Mouse (Mus musculus) neural tube, embryonic 14.5 days (tissue): Measurements from ENCODE around the gene Olfr1495. TPM values are rescaled to one million over a fixed set of nuclear protein-coding genes. Genes with fewer than 3 reads are reported as not detected.
"Not testable (repeated sequence)": the region's sequence is repeated elsewhere in the genome, so short reads cannot be mapped to it uniquely, and the experiment has no call there.

Source experiments
- ATAC-seq: fragments of 200-750 bp; cut with Nextera tagmentation; 2 replicates; pipeline ENCODE4 v1.8.0; 2017; ENCODE audit warnings: low read depth, mild to moderate bottlenecking, moderate TSS enrichment, moderate library complexity
- H3K27ac ChIP-seq: fragments of 300-500 bp; sonication (generic); 2 replicates; pipeline ENCODE4 v1.5.1; 2014; ENCODE audit warnings: low read depth, mild to moderate bottlenecking, control low read depth, low read length, moderate library complexity, mixed read lengths
- H3K27me3 ChIP-seq: fragments of 300-500 bp; sonication (generic); 2 replicates; pipeline ENCODE4 v1.6.1; 2014; ENCODE audit warnings: low read length; ENCODE audit not compliant: control insufficient read depth, insufficient read depth
- H3K36me3 ChIP-seq: fragments of 300-500 bp; sonication (generic); 2 replicates; pipeline ENCODE4 v1.6.1; 2014; ENCODE audit warnings: low read length, mixed read lengths; ENCODE audit not compliant: control insufficient read depth, insufficient read depth
- H3K4me1 ChIP-seq: fragments of 300-500 bp; sonication (generic); 2 replicates; pipeline ENCODE4 v1.6.1; 2014; ENCODE audit warnings: low read length; ENCODE audit not compliant: control insufficient read depth, insufficient read depth
- H3K4me2 ChIP-seq: fragments of 300-500 bp; sonication (generic); 2 replicates; pipeline ENCODE4 v1.6.1; 2014; ENCODE audit warnings: mild to moderate bottlenecking, low read depth, low read length, control low read depth
- H3K4me3 ChIP-seq: fragments of 300-500 bp; sonication (generic); 2 replicates; pipeline ENCODE4 v1.5.1; 2014; ENCODE audit warnings: low read depth, low read length, control low read depth, mixed read lengths
- H3K9ac ChIP-seq: fragments of 300-500 bp; sonication (generic); replicated peaks from 2 replicates; pipeline ENCODE4 v1.6.1; 2014; ENCODE audit warnings: low read depth, mild to moderate bottlenecking, control low read depth, low read length, mixed read lengths
- H3K9me3 ChIP-seq: fragments of 300-500 bp; sonication (generic); 2 replicates; pipeline ENCODE4 v1.6.1; 2016; ENCODE audit warnings: low read length; ENCODE audit not compliant: control insufficient read depth
- WGBS: fragments of 180-500 bp; shearing (Covaris S2); extraction: QIAGEN DNeasy Blood & Tissue Kit; methylation state at CpG from one replicate; pipeline ENCODE4 v1.1.7; 2014; 5-methylcytosine and 5-hydroxymethylcytosine counted together
- polyA plus RNA-seq: library from polyadenylated mRNA; unstranded; fragments of >200 nt; fragmentation: Nextera tagmentation; extraction: Ambion mirVana; gene quantifications from 2 replicates; pipeline ENCODE4 v1.2.1, GENCODE M21; 2014

Olfr1495 gene
- not detected in 2 replicates for polyA plus RNA-seq

DNA sequence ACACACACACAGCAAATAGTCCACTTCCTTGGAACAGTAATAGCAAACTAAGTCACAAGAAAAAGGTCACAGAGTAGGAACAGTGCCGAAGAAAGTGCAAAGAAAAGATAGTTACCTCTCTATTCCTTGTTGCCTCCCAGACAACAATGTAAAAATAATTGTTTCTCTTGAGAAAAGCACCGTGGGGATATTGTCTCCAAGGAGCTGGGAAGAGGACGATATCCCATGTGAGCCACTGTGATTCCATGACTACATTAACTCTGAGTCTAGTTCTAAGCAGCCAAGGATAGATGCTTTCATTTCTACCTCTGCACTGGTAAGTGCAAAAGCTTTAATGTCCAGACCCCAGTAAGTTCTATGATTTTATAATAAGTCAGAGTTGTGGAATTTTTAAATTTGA, at the start of gene Olfr1495:
Gene Olfr1495, plus strand, starts transcription at position 301 of the 400 bp plus-strand sequence.
- H3K27me3 ChIP-seq: no peaks in the 10 kb centered on the region
- no peak within 1 kb of the TSS for H3K27ac ChIP-seq
- no peak for ATAC-seq
- H3K9me3 ChIP-seq: no peaks in the 10 kb centered on the region
- H3K9ac ChIP-seq: no peak within 1 kb of the TSS
- H3K4me2 ChIP-seq: no peak within 1 kb of the TSS
- no peaks in the 10 kb centered on the region for H3K36me3 ChIP-seq
- no peak within 1 kb of the TSS for H3K4me3 ChIP-seq
- 86% methylated on average over 3 of the region's 3 CpGs for WGBS
- H3K4me1 ChIP-seq: no peaks in the 10 kb centered on the region

DNA sequence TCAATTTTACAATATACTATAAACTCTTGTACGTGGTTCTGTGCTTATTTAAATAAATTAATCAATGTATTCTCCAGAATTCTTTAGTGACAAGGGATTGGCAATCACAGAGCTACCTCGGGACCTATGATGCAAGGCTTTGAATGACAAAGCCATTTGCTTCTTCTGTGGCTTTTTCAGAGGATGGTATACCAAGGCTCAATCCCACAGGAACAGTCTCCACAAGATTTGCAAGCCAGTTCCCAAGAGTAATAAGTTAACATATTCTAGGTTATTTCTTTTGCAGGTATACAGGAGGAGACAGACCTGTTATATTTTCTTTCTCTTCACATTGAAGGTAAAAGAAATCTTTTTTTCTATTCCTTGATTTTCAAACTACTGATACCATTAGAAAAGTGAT, 41.4 kb upstream of the Olfr1495 start, which contains the start of gene Olfr1493-ps1:
Gene Olfr1493-ps1, plus strand, starts transcription at position 301 of the 400 bp plus-strand sequence.
- no peak within 1 kb of the TSS for H3K9ac ChIP-seq
- WGBS: 54% methylated on average over 2 of the region's 2 CpGs

DNA sequence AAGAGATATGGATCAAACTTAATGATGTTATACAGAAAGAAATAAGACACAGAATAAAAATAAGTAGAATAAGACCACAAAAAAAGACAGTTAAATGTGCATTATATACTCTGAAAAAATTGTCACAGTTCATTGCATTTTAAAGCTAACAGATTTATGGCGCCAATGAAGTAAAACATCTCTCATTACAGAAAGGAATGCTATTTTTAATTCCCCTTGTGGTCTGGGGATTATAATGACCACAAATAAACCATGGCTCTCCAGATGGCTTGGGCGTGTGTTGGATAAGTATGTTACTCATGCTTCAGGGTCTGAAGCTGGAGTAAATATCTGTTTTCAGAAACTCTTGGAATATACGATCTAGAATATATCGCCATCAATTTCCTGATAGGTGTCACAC, 25.0 kb upstream of the Olfr1495 start, which contains the start of gene Olfr1494:
Gene Olfr1494, plus strand, starts transcription at position 301 of the 400 bp plus-strand sequence.
- WGBS: 95% methylated on average over 4 of the region's 4 CpGs
- no peaks in the 10 kb centered on the region for H3K27me3 ChIP-seq
- no peak within 1 kb of the TSS for H3K9ac ChIP-seq
- H3K4me1 ChIP-seq: no peaks in the 10 kb centered on the region
- no peak within 1 kb of the TSS for H3K4me3 ChIP-seq
- no peaks in the 10 kb centered on the region for H3K36me3 ChIP-seq
- no peak within 1 kb of the TSS for H3K4me2 ChIP-seq
- H3K9me3 ChIP-seq: no peaks in the 10 kb centered on the region
- no peak within 1 kb of the TSS for H3K27ac ChIP-seq
- ATAC-seq: no peak

More for the DNA sequence above, 41.4 kb upstream of the Olfr1495 start, which contains the start of gene Olfr1493-ps1:
- Histone ChIP-seq H3K27ac (no peak within 1 kb of the TSS), H3K36me3 (no peaks in the 10 kb centered on the region), H3K4me3 (no peak within 1 kb of the TSS), H3K4me2 (no peak within 1 kb of the TSS), H3K4me1 (no peaks in the 10 kb centered on the region), H3K9me3 (no peaks in the 10 kb centered on the region; the same call in 1 of the 2 replicates), H3K27me3 (no peaks in the 10 kb centered on the region)
- ATAC-seq: no peak

DNA sequence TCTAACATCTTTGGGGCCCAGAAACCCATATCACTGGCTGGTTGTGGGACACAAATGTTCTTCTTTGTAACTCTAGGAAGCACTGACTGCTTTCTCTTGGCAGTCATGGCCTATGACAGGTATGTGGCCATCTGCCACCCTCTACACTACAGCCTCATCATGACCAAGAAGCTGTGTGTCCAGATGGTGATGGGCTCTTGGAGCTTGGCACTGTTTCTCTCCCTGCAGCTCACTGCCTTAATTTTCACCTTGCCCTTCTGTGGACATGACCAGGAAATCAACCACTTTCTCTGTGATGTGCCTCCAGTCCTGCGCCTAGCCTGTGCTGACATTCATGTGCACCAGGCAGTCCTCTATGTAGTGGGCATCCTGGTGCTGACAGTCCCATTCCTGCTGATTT, 15.0 kb upstream of the Olfr1495 start:
- Histone ChIP-seq H3K27ac (no peak overlapping the region), H3K4me1 (no peaks in the 10 kb centered on the region), H3K9ac (no peak overlapping the region), H3K27me3 (no peaks in the 10 kb centered on the region), H3K4me3 (no peak overlapping the region), H3K9me3 (no peaks in the 10 kb centered on the region), H3K36me3 (no peaks in the 10 kb centered on the region), H3K4me2 (no peak overlapping the region)
- WGBS: 88% methylated on average over 1 of the region's 1 CpGs
- no peak for ATAC-seq

DNA sequence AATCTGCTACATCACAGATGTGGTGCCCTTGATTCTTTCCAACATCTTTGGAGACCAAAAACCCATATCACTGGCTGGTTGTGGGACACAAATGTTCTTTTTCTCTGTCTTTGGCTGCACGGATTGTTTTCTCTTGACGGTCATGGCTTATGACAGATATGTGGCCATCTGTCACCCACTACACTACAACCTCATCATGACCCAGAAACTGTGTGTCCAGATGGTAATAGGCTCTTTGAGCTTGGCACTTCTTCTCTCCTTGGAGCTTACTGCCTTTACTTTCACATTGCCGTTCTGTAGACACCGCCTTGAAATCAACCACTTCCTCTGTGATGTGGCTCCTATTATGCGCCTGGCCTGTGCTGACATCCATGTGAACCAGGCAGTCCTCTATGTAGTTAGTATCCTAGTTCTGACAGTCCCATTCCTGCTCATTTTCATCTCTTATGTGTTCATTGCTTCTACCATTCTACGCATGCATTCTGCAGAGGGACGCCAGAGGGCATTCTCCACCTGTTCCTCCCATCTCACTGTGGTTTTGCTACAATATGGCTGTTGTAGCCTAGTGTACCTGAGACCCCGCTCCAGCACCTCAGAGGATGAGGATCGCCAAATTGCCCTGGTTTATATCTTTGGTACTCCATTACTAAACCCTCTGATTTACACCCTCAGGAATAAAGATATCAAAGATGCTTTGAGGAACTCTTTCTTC, 4.3 kb downstream of the Olfr1495 start:
- Histone ChIP-seq H3K9me3 (no peaks in the 10 kb centered on the region), H3K4me1 (no peaks in the 10 kb centered on the region), H3K9ac (no peak overlapping the region), H3K27ac (no peak overlapping the region), H3K4me2 (no peak overlapping the region), H3K27me3 (no peaks in the 10 kb centered on the region), H3K4me3 (no peak overlapping the region), H3K36me3 (no peaks in the 10 kb centered on the region)
- WGBS: 89% methylated on average over 9 of the region's 9 CpGs
- ATAC-seq: no peak

DNA sequence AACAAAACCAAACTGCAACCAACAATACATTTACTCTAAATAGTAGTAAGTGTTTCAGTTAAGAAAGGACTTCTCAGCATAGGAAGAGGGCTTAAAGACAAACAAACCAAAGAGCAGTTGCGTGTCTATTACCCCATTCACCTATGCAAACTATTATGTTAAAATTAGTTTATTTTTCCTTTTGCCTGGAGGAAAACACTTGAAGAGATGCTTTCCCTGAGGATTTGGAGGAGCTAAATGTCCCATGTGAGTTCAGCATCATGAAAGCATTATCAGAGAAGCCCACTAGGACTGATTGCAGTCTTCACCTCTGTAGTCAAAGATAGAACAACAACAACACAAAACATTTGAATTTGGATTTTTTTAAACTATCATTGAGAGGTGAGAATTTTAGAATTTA, 13.2 kb downstream of the Olfr1495 start, which contains the start of gene Olfr1496:
Gene Olfr1496, plus strand, starts transcription at position 301 of the 400 bp plus-strand sequence.
- Histone ChIP-seq H3K4me3 (no peak within 1 kb of the TSS), H3K9ac (no peak within 1 kb of the TSS), H3K4me1 (no peaks in the 10 kb centered on the region), H3K9me3 (no peaks in the 10 kb centered on the region), H3K27me3 (no peaks in the 10 kb centered on the region), H3K4me2 (no peak within 1 kb of the TSS), H3K27ac (no peak within 1 kb of the TSS), H3K36me3 (no peaks in the 10 kb centered on the region)
- no peak for ATAC-seq
- 85% methylated on average over 1 of the region's 1 CpGs for WGBS

DNA sequence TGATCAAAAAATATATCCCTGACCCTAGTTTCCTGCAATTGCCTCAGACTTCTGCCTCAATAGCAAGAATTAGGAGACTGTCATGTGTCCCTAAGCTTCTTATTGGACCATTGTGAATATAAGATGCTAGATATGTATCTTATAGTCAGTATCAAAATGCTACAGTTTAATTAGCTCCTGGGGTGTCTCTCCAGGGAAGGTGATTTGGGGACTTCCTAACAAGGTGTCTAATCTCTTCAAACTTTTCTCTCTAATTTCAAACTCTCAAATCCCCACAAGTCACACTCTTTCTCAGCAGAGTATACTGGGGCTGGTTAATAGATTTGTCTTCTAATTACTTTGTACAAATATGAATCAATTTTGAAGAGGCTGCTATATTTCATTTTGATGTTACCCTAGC, 33.7 kb downstream of the Olfr1495 start, which contains the start of gene Olfr1497:
Gene Olfr1497, minus strand, starts transcription at position 101 of the 400 bp plus-strand sequence.
- ATAC-seq: no peak
- Histone ChIP-seq H3K9ac (no peak within 1 kb of the TSS), H3K4me1 (no peaks in the 10 kb centered on the region), H3K36me3 (no peaks in the 10 kb centered on the region), H3K4me3 (no peak within 1 kb of the TSS), H3K4me2 (no peak within 1 kb of the TSS), H3K27ac (no peak within 1 kb of the TSS), H3K27me3 (no peaks in the 10 kb centered on the region), H3K9me3 (no peaks in the 10 kb centered on the region)

DNA sequence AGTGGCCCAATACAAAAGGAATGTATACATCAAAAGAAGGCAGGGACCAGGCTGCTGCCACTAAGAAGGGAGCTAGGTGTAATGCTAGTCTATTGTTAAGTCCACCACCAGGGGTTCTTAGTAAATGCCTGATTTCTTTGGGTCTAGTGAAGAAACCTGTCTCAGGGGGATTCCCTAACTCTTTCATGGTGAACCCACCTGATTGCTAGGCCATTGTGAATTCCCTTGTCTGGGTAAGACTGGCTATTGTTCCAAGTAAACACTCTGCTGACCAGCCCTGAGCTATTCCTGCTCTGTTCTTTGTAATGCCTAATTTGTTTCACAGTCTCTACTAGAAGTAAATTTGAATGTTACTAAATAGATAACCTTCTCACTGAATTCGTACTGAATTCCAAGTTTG, 41.1 kb downstream of the Olfr1495 start:
- H3K4me2 ChIP-seq: not testable (repeated sequence)

DNA sequence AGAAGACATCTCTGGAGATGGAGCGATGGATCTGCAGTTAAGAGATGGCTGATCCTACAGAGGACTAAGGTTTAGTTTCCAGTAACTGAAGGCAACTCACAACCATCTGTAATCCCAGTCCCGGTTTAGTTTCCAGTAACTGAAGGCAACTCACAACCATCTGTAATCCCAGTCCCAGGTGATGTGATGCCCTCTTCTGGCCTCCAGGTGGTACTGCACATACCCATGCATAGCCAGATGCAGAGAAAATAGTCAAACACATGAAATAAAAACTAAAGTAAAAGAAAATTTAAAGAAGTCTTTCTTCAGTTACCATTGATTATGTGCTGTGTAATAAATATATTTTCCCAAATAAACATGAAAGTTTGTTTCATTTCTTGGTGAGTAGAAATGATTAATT, 48.4 kb downstream of the Olfr1495 start:
- 56% methylated on average over 2 of the region's 2 CpGs for WGBS
- H3K27ac ChIP-seq: no peak overlapping the region
- H3K4me2 ChIP-seq: no peak overlapping the region
- H3K36me3 ChIP-seq: no peaks in the 10 kb centered on the region
- H3K4me1 ChIP-seq: no peaks in the 10 kb centered on the region
- ATAC-seq: no peak
- H3K9me3 ChIP-seq: no peaks in the 10 kb centered on the region
- H3K27me3 ChIP-seq: no peaks in the 10 kb centered on the region
- H3K9ac ChIP-seq: no peak overlapping the region
- no peak overlapping the region for H3K4me3 ChIP-seq

More for the DNA sequence above, 41.1 kb downstream of the Olfr1495 start:
- not testable (repeated sequence) for H3K4me3 ChIP-seq, H3K27me3 ChIP-seq, H3K9me3 ChIP-seq, H3K4me1 ChIP-seq, H3K36me3 ChIP-seq, H3K27ac ChIP-seq, H3K9ac ChIP-seq, ATAC-seq
- WGBS: 76% methylated on average over 1 of the region's 1 CpGs
